Mouse (Mus musculus) c-Kit-positive CD71-positive TER-119-negative erythroid progenitor cells, embryonic 14.5 days (primary cell): ENCODE results near the gene Olfr533.
"Not testable (repeated sequence)": the region's sequence is repeated elsewhere in the genome, so short reads cannot be mapped to it uniquely, and the experiment has no call there.

ENCODE experiments used
- DNase-seq: peaks from one replicate; pipeline ENCODE4 v3.0.0-alpha.2; 2013; ENCODE audit warnings: low read depth

The Olfr533 gene

DNA sequence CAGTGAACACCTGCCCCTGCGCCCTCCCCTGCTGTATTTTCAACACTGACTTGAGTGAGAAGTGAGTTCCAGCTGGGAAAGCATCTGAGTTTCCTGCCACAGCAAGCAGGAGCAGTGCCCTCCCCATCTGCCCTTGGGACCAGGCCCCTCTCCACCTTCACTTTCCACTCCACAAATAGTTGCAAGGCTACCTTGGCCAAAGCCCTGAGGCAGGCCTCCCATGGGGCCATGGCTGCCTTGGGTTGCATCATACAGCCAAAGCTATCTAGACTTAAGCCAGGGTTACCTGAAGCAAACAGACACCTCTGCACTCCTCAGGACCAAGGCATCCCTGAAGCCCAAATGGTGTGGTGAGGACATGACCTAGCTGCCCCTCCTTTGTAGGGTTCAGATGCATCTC lies at the start of gene Olfr533:
Olfr533 (plus strand) TSS at position 301 of the 400 bp plus-strand sequence.
- not testable (repeated sequence) for DNase-seq

DNA sequence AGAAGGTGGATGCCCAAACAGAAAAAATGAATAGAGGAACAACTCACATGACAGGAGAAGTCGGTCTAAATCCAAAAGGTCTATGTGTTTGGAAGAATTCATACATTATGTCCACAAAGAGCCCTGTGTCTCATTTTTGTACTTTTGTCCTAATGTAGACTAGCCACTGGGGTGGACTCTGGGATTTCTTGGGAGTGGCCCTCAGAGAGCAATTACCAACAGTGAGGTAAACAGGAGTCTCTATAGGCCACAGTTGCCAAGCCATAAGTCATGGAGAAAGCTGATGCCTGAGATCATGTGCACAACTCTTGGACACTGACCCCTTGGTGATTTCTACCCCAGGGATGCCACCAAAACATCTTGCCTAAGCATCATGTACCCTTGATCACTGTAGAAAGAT lies 41.6 kb upstream of the Olfr533 start, which contains the start of gene Olfr532:
Olfr532 (minus strand) TSS at position 101 of the 400 bp plus-strand sequence.
- DNase-seq = no peak

DNA sequence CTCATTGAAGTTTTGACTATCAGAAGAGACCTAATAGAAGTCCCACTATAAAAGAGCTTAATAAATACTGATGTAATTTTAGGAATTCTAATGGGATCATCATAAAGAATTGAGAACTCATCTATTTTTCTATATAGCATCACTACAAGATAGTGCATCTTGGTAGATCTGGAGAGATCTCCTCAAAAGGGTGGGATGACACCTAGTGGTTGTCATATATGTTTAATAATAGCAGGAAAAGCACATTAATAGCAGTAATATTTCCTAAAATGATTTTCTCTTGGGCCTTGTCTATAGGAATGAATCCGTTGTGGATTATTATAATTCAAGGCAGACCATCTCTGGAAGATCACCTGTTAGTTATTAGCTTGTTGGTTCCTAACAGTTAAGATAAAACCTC lies 20.0 kb upstream of the Olfr533 start:
- DNase-seq = no peak

DNA sequence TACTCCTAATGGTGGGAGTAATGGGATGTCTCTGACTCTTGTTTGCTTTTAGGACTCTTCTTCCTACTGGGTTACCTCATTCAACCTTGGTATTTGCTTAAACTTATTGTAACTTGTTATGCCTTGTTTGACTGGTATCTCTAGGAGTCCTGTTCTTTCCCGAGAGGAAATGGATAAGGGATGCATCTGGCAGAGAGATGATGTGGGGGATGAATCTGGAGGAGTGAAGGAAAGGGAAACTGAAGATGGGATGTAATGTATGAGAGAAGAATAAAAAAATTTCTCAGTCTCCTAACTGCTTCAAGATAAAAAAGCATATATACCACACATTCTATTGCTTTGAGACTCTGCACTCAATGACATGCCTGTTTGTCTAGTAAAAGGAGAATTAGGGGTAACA lies 14.7 kb downstream of the Olfr533 start:
- no peak for DNase-seq

DNA sequence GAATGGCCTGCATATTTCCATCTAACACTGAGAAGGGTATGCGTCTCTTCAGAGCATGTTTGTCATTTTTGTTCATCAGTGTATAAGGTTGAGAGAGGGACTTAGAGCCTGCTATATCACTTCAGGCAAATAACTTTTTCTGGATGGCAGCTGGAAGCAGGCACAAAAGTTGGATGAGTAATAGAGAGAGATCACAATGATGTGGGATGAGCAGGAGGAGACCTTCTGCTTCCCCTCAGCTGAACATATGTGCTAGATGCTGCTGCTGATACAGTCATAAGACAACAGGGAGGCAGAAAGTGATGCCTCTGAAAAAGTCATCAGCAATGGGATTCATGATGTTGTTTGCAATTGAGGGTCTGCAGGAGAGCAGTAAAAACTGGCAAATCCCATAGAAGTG lies 15.6 kb downstream of the Olfr533 start:
- no peak for DNase-seq

DNA sequence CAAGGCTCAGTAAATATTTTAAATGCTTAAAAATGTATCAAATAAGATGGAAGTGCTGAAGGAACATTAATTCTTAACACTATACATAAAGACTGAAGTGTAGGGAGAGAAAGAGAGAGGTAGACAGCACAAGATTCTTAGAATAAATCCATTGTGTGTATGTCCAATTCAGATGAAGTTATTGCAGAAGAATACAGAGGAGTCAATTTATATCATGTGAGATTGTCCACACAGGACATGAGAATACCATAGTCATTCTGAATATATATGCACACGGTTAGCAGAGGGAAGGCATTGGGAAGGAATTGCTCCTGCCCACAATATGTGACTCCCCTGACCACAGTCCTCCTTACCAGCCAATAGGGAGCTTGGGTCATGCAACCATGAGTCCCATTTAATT lies 20.7 kb downstream of the Olfr533 start, which contains the start of gene Olfr535:
Olfr535 (plus strand) TSS at position 301 of the 400 bp plus-strand sequence.
- DNase-seq = no peak

DNA sequence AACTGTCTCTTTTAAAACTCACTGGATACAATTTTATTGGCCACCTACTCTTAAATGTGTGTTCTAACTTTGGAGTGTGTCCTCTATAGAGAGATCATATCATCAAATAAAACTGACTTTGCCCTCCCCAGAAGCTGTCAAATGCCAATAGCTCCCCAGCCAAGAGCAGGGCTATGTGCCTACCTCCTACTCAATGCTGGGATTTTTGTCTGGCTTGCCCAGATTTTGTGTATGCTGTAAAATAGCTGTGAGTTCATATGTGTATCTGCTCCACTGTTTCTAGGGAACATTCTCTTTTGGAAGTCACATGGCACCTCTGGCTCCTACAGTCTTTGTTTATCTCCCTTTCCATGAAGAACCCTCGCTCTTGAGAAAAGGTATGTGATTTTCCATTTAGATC lies 25.8 kb downstream of the Olfr533 start:
- DNase-seq = no peak

DNA sequence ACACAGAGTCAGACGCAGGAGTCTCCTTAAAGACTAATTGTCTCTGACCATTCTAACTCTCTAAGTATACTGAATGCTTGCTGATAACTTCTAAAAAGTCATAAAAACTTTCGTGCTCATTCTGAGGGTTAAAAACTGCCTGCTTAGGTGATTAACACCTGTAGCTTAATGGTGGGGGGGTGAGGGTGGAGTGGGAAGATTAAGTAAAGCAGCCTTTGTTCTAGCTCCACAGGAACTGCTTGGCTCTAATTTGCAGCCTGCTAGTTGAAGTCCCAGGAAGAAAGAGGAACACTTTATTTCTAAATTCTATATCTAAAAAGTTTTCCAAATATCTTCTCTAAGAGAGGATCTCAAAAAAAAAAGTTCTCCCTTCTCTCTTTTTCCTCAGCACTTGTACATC lies 31.1 kb downstream of the Olfr533 start:
- DNase-seq = no peak

DNA sequence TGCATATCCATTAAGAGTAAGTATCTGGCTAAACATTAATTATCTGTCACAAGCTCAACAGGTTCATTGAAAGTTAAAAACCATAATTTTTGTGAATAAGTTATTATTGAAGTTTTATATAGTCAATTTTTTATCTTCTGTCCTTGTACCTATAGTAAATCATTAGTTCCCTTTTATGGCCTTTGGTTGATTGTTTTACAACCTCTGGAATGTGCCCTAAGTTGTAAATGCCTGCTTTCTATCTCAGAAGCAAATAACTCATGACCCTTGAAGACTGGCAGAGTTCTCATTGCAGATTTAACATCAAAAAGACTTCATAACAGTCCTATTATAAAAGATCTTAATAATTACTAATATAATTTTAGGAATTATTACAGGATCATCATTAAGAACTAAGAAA lies 31.5 kb downstream of the Olfr533 start:
- DNase-seq = no peak

DNA sequence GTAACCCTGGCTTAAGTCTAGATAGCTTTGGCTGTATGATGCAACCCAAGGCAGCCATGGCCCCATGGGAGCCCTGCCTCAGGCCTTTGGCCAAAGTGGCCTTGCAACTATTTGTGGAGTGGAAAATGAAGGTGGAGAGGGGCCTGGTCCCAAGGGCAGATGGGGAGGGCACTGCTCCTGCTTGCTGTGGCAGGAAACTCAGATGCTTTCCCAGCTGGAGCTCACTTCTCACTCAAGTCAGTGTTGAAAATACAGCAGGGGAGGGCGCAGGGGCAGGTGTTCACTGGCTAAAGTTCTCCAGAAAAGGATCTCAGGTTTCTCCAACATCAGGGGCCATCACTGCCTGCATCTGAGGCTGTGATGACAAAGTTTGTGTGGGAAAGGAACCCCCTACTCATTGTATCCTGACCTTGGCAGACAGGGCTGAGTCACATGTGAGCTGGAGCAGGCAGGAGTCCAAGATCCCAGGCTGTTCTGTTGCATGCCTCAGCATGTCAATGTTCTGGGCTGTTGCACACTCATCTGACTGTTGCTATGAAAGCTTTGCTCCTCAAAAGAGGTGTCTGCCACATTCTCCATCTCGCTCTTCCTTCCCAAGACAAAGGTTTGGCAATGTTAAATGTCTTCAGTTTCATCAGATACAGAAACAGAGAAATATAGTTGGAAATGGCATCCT lies 44.3 kb downstream of the Olfr533 start, which contains the start of gene Olfr536:
Olfr536 (minus strand) TSS at position 51 of the 676 bp plus-strand sequence.
- not testable (repeated sequence) for DNase-seq
